Mouse (Mus musculus) right cerebral cortex, postnatal 4 days (tissue): ENCODE results near the gene Rab3a.

Experiments
- DNase-seq: peaks from one replicate; pipeline ENCODE4 v3.0.0-alpha.2; 2022

The Rab3a gene

DNA sequence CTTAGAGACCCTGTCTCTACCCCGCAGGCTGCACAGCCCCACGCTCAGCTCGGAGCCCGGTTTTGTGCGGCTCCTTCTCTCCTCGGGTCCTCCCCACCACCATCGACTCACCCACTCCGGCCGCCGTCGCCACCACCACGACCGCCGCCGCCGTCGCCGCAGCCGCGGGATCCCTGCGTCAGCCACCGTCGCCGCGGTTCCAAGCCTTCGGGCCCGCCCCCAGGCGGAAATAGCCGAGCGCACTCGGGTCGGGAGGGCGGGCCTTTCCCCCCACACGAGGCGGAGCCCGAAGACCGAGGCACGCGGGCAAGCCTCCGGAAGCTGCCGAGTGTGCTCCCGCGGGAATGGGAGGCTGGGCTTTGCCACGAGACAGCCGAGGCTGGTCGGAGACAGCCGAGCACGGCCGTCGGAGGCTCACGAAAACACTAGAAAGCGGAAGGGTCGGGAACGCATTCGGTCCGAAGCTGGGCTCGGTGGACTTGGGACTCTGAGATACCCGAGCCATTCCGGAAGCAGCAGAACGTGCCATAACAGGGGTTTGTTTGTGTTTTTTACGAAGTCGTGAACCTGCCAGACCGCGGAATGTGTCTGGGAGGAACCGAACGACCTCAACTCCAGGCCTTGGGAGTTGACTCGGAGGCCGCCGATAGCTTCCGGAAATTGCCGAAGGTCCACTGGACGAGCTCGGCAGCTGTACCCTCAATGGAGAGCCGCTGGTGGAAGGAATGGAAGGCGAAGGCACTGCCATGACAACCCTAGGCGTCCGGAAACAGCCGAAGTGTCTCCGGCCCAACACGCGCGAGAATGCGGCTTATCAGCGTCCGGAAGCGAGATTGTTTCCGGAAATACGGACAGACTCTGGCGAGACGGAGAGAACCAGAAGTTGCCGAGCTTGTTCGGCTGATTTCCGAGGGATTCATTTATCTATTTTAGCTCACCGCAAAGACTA lies 22.3 kb downstream of the Rab3a start, which contains the start of gene Pik3r2:
Gene Pik3r2 (minus strand): TSS at position 218 of the 949 bp plus-strand sequence.
- peak; percentile 99 for DNase-seq

DNA sequence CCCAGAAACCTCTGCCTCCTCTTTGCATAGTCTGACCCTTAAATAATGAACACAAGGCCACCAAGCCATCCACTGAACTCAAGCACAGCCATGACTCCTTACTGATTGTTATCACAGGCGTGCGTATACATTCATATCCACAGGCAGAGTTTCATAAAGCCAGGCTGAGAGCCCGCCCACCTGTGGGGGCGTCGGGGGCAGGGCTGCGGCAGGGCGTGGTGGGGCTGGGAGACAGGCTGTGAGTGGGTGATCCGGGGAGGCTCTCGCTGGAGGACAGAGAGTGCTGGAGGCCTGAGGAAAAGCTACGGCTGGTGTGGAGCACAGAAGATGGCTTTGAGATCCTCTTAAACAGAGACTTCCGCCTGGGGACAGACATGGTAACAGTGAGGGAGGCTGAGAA lies 25.6 kb downstream of the Rab3a start:
- DNase-seq = no peak

DNA sequence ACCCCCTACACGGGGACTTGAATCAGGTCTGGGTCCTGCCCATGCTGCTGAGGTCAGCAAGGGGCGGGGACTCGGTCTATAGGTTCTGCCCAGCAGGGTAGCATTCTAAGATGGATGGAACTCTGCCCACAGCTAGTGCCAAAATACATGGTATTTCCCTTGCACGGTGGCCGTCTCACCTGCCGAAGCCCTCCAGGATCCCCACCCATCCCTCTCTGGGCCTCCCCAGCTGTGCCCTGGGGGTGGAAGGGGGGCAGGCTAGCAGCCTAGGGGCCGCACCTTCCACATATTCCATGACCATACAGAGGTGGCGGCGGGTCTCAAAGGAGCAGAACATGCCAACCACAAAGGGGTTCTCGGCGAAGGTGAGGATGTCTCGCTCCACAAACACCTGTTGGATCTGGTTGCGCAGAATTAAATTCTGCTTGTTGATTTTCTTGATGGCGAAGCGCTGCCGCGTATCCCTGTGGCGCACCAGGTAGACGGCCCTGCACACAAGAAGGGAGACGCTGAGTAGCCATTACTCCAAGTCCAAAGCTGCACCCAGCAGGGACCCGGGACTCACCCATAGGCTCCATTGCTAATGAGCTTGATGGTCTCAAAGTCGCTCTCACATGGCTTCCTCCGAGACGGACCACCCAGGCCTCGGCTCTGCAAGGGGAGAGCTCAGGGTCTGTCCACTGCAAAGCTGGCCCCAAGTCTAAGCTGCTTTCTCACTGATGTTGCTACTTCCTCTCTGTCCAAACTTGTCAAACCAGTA lies 32.0 kb downstream of the Rab3a start:
- DNase-seq = no peak

DNA sequence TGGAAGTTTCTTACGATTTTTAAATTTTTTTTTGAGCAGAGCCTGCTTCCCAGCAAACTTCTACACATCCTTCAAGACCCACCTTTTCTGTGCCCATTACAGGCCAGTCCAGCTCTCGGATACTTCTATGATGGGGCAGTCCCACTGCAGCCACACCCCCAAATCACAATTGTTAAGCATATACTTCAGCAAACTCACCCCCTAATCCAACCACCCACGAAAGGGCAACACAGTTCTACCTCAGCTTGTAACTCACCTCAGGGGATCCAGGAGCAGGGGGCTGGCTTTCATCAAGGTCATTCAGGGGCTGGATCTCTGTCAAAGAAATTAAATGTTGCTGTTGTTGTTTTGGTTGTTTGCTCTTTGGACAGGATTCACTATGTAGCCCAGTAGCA lies 32.6 kb downstream of the Rab3a start:
- DNase-seq = no peak

DNA sequence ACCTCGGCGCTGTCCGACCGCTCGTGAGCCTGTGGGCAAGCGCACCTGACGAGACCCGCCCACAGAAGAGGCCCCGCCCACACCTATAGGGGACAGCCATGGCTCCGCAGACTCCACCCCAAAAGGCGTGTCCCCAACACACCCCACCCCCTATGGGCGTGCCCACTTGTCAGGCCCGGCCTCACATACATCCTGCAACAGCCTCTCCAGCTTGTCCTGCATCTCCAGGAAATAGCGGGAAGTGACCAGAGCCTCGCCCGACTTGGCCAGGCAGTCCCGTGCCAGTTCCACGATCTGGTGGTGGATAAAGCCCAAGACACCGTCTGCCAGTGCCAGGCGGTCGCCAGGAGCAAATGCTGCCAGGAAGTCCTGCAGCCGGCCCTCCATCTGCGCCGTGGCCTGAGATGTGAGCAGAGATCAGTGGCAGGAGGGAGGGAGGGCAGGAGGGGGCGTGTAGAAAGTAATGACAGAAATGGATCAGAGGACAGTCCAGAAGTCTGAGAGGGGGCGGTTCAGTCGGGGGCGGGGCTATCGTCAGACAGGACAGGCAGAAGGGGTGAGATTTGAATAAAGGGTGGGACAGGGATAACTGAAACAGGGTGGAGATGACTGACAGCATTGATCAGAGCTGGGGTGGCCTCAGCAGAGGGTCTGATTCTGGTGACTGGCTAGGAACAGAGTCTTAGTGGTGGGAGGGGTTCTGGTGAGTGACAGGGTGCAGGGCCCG lies 33.6 kb downstream of the Rab3a start:
- no peak for DNase-seq

DNA sequence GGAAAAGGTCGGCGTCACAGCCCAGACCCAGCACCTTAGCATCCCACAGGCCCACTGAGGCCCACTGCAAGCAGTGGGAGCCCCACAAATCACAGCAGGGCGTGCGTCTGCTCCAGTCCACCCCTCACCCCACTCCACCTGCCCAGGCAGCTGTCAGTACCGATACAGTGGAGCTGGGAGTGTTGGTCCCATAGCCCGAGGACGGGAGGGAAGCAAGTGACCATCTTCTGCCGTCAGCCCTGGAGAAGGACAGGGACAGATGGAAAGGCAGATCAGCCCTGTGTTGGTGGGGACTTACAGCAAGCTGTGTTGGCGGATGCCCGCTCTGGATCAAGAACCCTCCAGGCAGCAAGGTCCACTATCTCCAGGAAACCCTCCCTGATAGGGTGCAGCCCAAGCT lies 34.6 kb downstream of the Rab3a start:
- no peak for DNase-seq

DNA sequence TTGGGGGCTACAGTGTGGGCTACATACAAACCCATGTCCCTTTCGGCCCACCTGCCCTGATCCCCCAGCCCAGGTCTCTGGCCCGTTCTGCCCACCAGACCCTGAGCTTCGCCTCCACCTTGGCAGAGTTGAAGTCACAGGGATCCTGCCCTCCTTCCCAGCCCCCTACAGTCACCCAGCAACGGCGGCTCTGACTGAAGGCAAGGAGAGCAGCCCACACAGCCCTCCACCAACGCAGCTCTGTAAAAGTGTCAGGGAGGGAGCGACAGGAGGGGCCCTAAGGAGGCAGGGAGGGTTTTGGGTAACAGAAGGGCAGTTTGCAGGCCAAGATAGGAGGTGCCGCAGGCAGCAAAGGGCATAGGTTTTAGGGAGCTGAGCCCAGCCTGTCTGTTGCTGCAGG lies 36.4 kb downstream of the Rab3a start:
- no peak for DNase-seq

DNA sequence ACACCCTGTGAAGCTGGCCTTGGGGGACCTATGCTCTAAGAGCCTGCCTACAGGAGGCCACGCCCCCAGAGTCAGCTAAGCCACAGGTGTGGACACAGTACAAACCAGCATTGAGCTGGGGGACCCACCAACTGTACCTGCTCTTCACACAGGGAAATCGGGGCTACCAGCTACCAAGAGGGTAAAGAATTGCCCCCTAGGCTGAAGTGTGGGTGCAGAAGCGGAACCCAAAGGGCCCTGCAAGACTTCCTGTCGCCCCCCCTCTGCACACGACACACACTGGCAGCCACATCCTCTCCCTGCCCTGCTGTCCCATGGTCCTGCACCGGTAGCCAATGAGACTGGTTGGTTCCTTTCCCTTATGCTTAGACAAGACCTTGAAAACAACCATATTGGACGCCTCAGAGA lies 36.8 kb downstream of the Rab3a start:
- DNase-seq = no peak

DNA sequence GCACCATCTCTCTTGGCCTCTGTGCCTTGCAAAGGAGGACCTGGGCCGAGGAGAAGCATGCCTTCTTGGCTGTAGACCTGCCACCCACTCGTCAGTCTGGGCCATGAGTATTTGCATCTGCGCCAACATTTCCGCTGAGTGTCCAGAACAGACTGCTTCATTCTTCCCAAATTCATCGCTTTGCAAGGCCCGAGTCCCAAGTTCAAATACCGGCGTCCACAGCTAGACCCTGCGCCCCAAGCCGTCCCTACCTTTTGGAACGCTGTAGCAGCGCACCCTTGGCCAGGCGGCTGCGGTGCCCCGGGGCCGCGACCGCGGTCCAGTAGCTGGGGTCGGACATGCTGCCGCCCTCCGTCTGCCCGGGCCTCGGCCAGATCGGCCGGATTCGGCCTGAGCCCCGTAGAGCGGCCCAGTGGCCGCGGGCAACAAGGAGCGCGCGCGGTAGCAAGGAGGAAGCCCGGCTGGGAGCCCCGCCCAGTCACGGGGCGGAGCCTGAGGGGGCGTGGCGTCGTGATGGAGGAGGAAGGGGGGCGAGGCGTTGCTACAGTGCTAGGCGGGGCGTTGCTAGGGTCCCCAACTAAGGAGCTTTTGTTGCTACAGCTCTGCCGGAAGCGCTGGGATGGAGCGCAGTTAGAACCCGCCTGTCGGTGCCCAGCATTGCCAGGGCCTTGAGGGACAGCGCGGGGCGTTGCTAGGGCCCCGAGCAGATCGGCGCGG lies 37.7 kb downstream of the Rab3a start:
- DNase-seq = peak; percentile 95

DNA sequence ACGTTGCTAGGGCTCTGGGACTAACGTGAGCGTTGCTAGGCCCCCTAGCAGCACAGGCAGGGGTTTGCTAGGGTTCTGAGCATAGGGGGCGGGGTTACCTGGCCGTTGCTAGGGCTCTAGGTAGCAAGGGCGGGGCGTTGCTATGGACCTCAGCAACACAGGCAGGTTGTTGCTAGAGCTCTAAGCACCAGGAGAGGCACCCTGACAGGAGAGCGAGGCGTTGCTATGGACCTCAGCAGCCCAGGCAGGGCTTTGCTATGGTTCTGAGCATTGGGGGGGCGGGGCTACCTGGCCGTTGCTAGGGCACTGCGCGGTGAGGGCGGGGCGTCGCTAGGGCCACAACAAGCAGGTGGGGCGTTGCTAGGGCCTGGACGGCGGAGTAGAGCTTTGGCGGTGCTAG lies 38.2 kb downstream of the Rab3a start:
- DNase-seq = peak; percentile 68

DNA sequence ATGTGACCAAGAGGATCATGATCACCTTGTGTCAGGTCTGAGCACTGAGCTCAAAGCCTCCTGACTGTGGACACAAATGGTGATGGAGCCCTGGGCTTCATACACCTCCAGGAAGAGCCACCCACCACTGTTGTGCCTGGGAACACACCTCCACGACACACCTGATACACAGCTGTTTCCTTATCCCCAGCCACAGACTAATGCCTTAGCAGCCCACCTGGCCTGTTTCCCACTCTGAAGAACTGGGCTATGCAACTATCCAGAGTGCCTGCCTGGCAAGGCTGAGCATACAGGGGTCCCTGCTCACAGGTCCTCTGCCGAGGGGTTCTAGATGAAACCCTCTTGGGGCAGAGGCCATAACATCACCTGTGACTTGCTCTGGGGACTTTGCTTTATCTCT lies 39.7 kb downstream of the Rab3a start:
- DNase-seq = no peak

DNA sequence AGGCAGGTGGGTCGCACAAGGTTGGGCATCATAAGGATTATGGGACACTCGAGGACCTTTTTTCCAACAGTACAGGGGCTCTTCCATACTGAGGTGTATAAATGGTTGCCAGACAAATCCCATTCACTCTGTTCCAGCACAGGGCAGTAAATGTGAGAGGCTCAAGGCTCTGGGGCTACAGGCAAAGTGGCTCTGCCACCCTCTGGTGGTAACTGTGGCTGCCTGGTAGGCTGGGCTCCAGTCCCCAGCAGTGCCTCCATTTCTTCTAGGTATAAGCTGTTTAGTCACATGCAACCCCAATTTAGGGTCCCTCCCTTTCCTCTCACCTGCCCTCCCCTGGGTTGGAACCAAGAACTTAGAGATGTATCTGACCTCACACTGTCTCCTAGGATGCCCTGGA lies 40.9 kb downstream of the Rab3a start:
- no peak for DNase-seq

DNA sequence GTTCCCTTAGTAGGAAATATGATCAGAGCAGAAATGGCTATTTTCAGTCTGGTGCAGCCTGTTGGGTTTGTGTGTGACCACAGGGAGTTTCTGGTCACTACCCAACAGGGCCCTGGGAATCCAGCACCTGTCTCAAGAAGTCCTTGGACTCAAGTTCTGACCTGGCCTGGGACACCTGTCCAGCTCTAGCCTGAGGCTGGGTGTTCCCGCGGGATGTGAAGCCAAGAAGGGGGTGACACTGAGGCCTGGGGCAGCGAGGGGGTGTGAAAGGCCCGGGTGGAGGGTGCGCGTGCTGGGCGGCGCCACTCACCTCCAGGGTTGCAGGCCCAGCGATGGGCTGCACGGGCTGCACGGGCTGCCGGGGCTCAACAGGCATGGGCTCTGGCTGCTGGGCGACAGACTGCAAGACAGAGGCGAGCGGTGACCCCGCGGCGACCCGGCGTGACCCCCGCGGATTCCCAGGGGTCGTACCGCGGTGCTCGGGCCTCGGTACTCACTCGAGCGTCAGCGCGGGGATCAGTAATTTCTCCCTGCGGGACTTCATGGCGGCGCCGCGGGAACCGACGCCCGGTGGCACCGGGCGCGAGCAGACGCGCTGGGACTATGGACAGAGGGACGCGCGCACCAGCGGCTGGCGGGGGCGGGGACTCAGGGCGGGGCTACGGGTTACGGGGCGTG lies 42.1 kb downstream of the Rab3a start:
- DNase-seq = peak; percentile 83

DNA sequence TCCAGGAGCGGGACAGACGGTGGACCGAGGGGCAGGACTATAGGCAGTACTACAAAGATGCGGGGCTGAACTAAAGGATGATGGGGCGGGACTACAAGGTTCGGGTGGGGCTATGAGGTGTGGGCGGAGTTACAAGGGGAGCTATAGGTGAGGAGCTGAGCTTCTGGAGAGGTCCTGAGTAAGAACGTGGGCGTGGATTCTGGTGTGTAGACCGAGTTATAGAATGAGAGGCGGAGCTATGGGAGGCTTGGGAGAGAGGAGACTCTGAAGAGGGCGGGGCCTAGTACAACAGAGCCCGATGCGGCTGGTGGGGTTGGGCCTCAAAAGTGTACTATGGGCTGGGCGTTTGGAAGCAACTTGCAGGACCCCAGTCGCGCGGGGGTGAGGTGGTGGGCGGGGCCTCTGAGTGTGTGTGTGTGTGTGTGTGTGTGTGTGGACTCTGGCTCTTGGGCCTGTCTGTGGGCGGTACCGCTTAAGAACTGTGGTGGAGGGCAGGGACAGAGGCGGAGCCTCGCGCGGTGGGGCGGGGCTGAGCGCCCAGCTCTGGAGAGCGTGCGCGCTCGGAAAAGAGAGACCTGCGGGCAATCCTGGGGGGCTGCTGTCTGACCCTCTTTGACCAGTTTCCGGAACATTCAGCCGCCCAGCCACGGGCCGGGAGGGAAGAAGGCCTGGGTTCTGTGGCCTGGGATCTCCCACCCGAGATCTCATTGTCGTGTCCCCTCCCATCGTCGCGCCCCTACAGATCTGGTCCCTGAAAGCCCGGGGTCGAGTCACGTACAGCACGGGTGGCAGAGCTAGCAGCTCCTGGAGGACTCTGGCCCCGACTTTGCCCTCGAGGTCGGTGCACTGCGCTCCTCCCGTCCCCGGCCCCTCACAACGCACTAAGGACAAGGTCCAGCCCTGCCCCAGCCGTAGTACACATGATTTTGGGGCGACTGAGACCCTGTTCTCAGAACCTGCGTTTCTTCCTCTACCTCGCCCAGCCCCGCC lies 42.9 kb downstream of the Rab3a start:
- peak; percentile 77 for DNase-seq

DNA sequence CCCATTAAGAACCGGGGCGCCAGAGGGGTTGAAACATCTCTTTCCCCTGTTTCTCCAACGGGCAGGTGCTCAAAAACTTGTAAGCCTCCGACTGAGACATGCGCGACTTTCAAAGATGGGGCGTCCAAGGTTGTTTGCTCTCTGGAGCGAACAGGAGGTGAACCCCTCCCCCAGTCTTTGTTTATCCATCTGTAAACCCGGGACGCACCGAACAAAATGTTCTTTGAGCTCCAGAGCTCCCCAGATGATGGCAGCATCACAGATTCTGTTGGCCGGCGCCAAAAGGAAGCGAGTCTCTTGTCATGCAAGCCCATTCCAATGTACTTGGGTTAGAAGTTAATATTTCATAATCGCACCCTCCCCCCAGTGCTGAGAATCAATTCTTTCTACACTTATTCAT lies 43.8 kb downstream of the Rab3a start:
- DNase-seq = no peak

DNA sequence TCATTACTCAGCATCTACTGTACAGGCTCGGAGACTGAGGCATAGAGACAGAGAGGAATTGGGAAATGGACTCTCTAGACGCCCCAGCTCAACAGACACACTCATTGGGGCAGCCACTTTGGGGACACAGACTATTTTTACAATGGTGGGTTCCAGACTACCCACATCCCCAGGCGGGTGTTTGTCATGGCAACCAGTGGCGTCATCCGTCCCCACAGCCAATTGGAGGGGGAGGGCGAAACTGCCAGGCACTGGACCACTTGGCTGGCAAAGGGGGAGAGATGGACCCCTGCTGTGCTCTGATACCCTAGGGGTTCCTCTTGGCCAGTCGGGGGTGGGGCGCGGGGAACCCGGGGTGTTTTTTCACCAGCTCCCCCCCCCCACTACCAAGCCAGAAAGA lies 46.2 kb downstream of the Rab3a start:
- DNase-seq = no peak

DNA sequence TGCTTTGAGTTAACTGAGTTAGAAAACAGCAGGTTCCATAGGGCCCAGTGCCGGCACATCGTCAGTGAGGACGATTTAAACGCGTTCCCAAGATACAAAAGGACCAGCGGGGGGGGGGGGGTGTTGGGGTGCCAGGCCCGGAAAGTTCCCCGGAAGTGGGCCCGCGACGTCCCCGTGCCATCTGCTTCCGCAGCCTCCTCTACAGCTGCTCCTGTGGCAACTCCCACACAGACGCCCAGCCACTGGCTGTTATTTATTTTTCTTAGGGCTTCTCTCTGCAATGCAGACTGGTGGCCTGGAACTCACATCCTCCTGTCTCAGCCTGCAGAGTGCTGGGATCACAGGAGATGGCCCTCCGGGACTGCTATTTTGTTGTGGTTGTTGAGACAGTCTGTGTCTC lies 46.7 kb downstream of the Rab3a start:
- DNase-seq = no peak

DNA sequence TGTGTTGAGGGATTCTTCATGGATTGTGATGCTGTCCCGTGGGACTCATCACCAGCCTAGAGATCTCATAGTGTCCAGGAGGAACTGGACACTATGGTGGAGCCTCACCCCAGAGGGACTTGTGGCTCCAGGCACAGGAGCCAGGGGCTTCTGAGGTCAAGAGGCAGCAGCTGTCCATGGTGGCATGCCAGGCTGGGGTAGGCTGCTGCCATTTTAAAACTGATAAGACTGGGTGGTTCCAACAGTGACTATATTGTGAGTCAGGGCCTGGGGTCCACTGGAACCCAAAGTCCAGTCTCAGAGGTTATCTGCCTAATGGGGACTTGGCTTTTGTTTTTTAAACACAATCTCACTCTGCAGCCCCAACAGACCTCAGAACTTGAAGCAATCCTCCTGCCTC lies 47.4 kb downstream of the Rab3a start:
- no peak for DNase-seq

DNA sequence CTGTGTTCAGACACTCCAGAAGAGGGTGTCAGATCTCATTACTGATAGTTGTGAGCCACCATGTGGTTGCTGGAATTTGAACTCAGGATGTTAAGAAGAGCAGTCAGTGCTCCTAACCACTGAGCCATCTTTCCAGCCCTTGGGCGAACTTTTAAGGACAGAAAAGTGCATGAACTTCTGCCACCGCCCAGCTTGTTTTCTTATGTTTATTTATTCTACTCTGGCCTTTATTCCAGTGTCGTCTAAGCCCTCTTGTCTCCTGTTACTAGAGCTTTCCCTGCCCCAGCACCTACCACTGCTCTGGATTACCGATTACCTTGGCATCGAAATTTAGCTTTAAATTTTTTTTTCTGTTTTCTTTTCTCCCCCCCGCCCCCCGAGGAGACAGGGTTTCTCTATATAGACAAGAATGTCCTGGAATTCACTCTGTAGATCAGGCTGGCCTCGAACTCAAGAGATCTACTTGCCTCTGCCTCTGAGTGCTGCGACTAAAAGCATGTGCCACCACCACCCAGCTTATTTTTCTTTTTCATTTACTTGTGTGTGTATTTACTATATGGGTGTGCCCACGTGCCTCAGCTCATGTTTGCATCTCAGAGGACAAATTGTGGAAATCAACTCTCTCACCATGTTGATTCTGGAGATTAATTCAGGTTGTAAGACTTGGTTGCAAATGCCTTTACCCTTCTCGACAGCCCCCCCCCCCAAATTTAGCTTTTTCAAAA lies 48.5 kb downstream of the Rab3a start:
- no peak for DNase-seq
